Mouse (Mus musculus) left cerebral cortex, adult 18-20 months (tissue): Measurements from ENCODE around the gene Arhgef25. TPM values are rescaled to one million over a fixed set of nuclear protein-coding genes. Genes with fewer than 3 reads are reported as not detected.

Experiments used
- DNase-seq, 2 experiments: peaks; one replicate each; pipeline ENCODE4 v3.0.0; 2021 to 2022; ENCODE audit warnings: low spot score in 2 of 2, mixed read lengths in 1 of 2
- long read RNA-seq, 2 experiments: library from polyadenylated mRNA; stranded (forward); transcript quantifications; one replicate each; pipeline ENCODE4 v2.0.0; 2021
- total RNA-seq, 2 experiments: library from RNA; stranded (reverse); gene quantifications; 2 replicates each; pipeline ENCODE4 v1.2.3; 2021

Gene Arhgef25
- total RNA-seq = 100 to 1,000 TPM; 163 to 215 TPM
- long read RNA-seq, experiment 1, transcript Arhgef25-205 (15 exons, 2,475 nt) = major isoform, 18 of 38 reads
- long read RNA-seq, experiment 1, partial matches to known transcripts = 12 of 38 reads
- long read RNA-seq, experiment 1, other reads (novel, unspliced or antisense) = 7 of 38 reads
- long read RNA-seq, experiment 2, transcript Arhgef25-205 (15 exons, 2,475 nt) = major isoform, 14 of 28 reads
- long read RNA-seq, experiment 2, partial matches to known transcripts = 10 of 28 reads
- long read RNA-seq, experiment 2, other reads (novel, unspliced or antisense) = 3 of 28 reads

- DNase-seq = no peak
These were observed at the start of gene Arhgef25 for GRCm38 (mm10) chr10:127189651-127190381. Gene Arhgef25 (minus strand): TSS chr10:127190083.

GRCm38 (mm10) chr10:127238241-127238824 lies 48.5 kb upstream of the Arhgef25 start:
- no peak for DNase-seq

GRCm38 (mm10) chr10:127236541-127236940 lies 46.7 kb upstream of the Arhgef25 start:
- no peak for DNase-seq

- no peak for DNase-seq
These were observed 43.3 kb upstream of the Arhgef25 start for GRCm38 (mm10) chr10:127233141-127233540.

- DNase-seq = no peak
These were observed 41.9 kb upstream of the Arhgef25 start for GRCm38 (mm10) chr10:127231741-127232140.

- DNase-seq = no peak
These were observed 40.8 kb upstream of the Arhgef25 start for GRCm38 (mm10) chr10:127230693-127231092.

- peak in 1 of 2 experiments; percentile 57 for DNase-seq
These were observed 39.0 kb upstream of the Arhgef25 start for GRCm38 (mm10) chr10:127228897-127229296.

- no peak for DNase-seq
These were observed 37.3 kb upstream of the Arhgef25 start for GRCm38 (mm10) chr10:127227163-127227562.

- no peak for DNase-seq
These were observed 36.5 kb upstream of the Arhgef25 start for GRCm38 (mm10) chr10:127226318-127226895.

GRCm38 (mm10) chr10:127225732-127226131 lies 35.8 kb upstream of the Arhgef25 start:
- peak; percentile 43 to 70 for DNase-seq

GRCm38 (mm10) chr10:127225213-127225612 lies 35.3 kb upstream of the Arhgef25 start:
- DNase-seq = no peak

GRCm38 (mm10) chr10:127218339-127218738 lies 28.5 kb upstream of the Arhgef25 start:
- DNase-seq = no peak

- no peak for DNase-seq
These were observed 27.3 kb upstream of the Arhgef25 start for GRCm38 (mm10) chr10:127217177-127217576.

- peak; percentile 58 to 73 for DNase-seq
These were observed 26.6 kb upstream of the Arhgef25 start for GRCm38 (mm10) chr10:127216456-127216855.

GRCm38 (mm10) chr10:127214422-127214803 lies 24.5 kb upstream of the Arhgef25 start:
- DNase-seq = no peak

GRCm38 (mm10) chr10:127213704-127214421 lies 24.0 kb upstream of the Arhgef25 start:
- no peak for DNase-seq

GRCm38 (mm10) chr10:127213272-127213671 lies 23.4 kb upstream of the Arhgef25 start:
- DNase-seq = no peak

GRCm38 (mm10) chr10:127211414-127211854 lies 21.6 kb upstream of the Arhgef25 start, which contains the start of gene Pip4k2c:
Gene Pip4k2c (minus strand): TSS chr10:127211585.
- peak; percentile 91 to 95 for DNase-seq

GRCm38 (mm10) chr10:127210961-127211405 lies 21.1 kb upstream of the Arhgef25 start:
- DNase-seq = no peak

GRCm38 (mm10) chr10:127209928-127210570 lies 20.2 kb upstream of the Arhgef25 start:
- DNase-seq = no peak
